Mouse (Mus musculus): ENCODE measurements around the gene Tmco1. TPM values are rescaled to one million over a fixed set of nuclear protein-coding genes. Genes with fewer than 3 reads are reported as not detected.

Tmco1 gene
- polyA plus RNA-seq, 1 experiment from 2014 or later: 69.8 TPM

DNA sequence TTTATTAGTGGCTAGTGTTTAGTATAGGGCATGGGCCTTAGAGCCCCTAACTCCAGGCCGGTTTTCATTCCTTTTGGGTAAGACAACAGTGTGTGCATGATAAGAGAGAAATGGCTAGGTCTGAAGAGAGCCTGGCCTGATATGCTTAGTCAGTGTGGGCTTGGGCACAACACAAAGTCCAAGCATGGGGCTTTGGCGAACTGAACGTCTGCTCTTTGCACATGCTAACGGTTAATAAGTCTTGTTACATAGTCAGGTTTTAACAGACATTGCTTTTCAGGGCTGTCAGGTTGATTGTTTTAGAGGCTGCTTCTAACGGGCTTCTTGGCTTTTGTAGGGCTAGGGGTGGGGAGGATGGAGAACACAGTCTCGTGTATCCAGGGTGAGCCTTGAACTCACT is 58.4 kb downstream of the Tmco1 start:
- 93% methylated on average over 6 of the region's 6 CpGs for WGBS
- Histone ChIP-seq H3K27me3 (no peaks in the 10 kb centered on the region), H3K4me1 (replicated peaks) (no peaks in the 10 kb centered on the region), H3K9ac (no peak overlapping the region), H3K36me3 (peaks cover 9% of the 10 kb centered on the region), H3K4me2 (no peak overlapping the region), H3K9me3 (no peaks in the 10 kb centered on the region), H3K27ac (replicated peaks) (no peak overlapping the region), H3K4me3 (no peak overlapping the region)
- no peak for ATAC-seq (ENCODE audit: low FRiP score, low read depth)

GRCm38 (mm10) chr1:167368018-167368417 is 59.8 kb downstream of the Tmco1 start:
- no peak overlapping the region for H3K4me3 ChIP-seq
- no peak overlapping the region for H3K27ac ChIP-seq (replicated peaks)
- H3K9me3 ChIP-seq: no peaks in the 10 kb centered on the region
- no peaks in the 10 kb centered on the region for H3K27me3 ChIP-seq
- no peaks in the 10 kb centered on the region for H3K4me1 ChIP-seq (replicated peaks)
- no peak for ATAC-seq (ENCODE audit: low FRiP score, low read depth)
- no peak overlapping the region for H3K4me2 ChIP-seq
- H3K9ac ChIP-seq: no peak overlapping the region
- 96% methylated on average over 4 of the region's 4 CpGs for WGBS
- H3K36me3 ChIP-seq: peaks cover 14% of the 10 kb centered on the region

GRCm38 (mm10) chr1:167368513-167368912 is 60.3 kb downstream of the Tmco1 start:
- no peaks in the 10 kb centered on the region for H3K27me3 ChIP-seq
- H3K4me3 ChIP-seq: no peak overlapping the region
- no peak for ATAC-seq (ENCODE audit: low FRiP score, low read depth)
- H3K36me3 ChIP-seq: peaks cover 14% of the 10 kb centered on the region
- H3K9me3 ChIP-seq: no peaks in the 10 kb centered on the region
- H3K9ac ChIP-seq: no peak overlapping the region
- 87% methylated on average over 7 of the region's 7 CpGs for WGBS
- no peak overlapping the region for H3K27ac ChIP-seq (replicated peaks)
- H3K4me2 ChIP-seq: no peak overlapping the region
- no peaks in the 10 kb centered on the region for H3K4me1 ChIP-seq (replicated peaks)

- Histone ChIP-seq H3K4me2 (no peak overlapping the region), H3K4me1 (replicated peaks) (no peaks in the 10 kb centered on the region), H3K27ac (replicated peaks) (no peak overlapping the region), H3K4me3 (no peak overlapping the region), H3K36me3 (peaks cover 14% of the 10 kb centered on the region), H3K9me3 (no peaks in the 10 kb centered on the region), H3K9ac (no peak overlapping the region), H3K27me3 (no peaks in the 10 kb centered on the region)
- WGBS: 15% methylated on average over 7 of the region's 7 CpGs
- ATAC-seq (ENCODE audit: low FRiP score, low read depth): 0 out of 2 replicates have a peak, but pooled peaks have one; percentile 39
Observed at GRCm38 (mm10) chr1:167369905-167370304, 61.7 kb downstream of the Tmco1 start.

DNA sequence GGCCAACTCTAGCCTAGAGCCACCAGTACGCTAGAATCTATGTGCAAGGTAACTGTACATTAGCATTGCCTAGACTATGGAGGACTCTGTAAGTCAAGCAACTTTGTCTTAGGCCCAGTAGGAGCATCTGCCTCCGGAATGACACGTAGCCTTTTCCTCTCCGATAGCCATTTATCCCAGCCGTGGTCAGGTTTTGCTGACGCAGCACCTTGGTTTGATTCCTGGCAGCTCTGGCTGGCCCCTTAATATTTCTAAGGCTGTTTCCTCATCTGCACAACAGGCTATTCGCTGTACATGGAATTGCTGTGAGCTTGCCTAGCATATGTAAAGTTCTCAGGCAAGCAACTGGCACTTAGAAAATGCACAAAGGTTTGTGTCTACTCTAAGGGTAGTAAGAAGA is 64.6 kb downstream of the Tmco1 start:
- WGBS: 93% methylated on average over 7 of the region's 7 CpGs
- H3K4me2 ChIP-seq: no peak overlapping the region
- ATAC-seq (ENCODE audit: low FRiP score, low read depth): no peak

DNA sequence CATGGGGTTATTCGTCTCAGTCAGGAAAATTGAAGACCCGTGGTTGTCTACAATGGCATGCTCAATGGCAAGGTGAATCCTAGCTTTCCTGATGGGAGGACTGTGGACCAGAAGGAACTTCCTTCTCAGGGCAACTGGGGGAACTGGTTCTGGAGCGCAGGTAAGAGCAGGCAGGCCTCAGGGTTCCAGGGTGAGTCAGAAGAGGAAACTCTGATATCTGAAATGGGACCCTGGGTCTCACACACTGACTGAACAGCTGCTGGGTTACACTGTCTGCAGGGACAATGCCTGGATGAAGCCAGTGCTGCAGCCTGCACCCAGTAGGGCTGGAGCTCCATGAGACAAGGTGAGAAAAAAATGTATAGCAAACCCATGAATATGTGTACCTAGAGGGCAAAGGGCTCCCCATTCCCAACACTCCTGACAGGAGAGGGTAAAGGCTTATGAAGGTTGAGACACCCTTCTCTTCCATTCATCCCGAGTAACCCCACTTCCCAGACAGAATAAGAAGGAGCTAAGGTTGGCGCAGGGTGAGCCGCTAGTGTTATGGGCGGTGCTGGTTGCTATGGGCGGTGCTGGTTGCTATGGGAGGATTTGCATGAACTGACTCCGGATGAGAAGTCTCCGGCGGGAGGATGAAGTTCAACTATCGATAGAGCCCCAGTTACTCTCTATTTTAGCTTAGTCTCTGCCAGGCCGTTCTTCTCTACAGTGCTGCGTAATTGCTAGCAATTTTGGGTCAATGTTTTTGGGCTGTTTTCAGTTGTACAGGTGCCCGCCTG is 66.0 kb downstream of the Tmco1 start:
- Histone ChIP-seq H3K27me3 (no peaks in the 10 kb centered on the region), H3K36me3 (peaks cover 20% of the 10 kb centered on the region), H3K27ac (replicated peaks) (no peak overlapping the region), H3K9me3 (no peaks in the 10 kb centered on the region), H3K4me2 (no peak overlapping the region), H3K4me3 (no peak overlapping the region), H3K9ac (no peak overlapping the region), H3K4me1 (replicated peaks) (no peaks in the 10 kb centered on the region)
- WGBS: 22% methylated on average over 15 of the region's 15 CpGs
- peak; percentile 46; the same call in 1 of the 2 replicates for ATAC-seq (ENCODE audit: low FRiP score, low read depth)

More for the DNA sequence above, 64.6 kb downstream of the Tmco1 start:
- no peaks in the 10 kb centered on the region for H3K9me3 ChIP-seq
- H3K4me3 ChIP-seq: no peak overlapping the region
- H3K27ac ChIP-seq (replicated peaks): no peak overlapping the region
- peaks cover 20% of the 10 kb centered on the region for H3K36me3 ChIP-seq
- no peak overlapping the region for H3K9ac ChIP-seq
- H3K4me1 ChIP-seq (replicated peaks): no peaks in the 10 kb centered on the region
- H3K27me3 ChIP-seq: no peaks in the 10 kb centered on the region

GRCm38 (mm10) chr1:167374942-167375341 is 66.8 kb downstream of the Tmco1 start:
- H3K9me3 ChIP-seq: no peaks in the 10 kb centered on the region
- ATAC-seq (ENCODE audit: low FRiP score, low read depth): no peak
- H3K27ac ChIP-seq (replicated peaks): no peak overlapping the region
- peaks cover 20% of the 10 kb centered on the region for H3K36me3 ChIP-seq
- no peaks in the 10 kb centered on the region for H3K27me3 ChIP-seq
- 62% methylated on average over 2 of the region's 2 CpGs for WGBS
- H3K4me3 ChIP-seq: no peak overlapping the region
- H3K4me1 ChIP-seq (replicated peaks): no peaks in the 10 kb centered on the region
- no peak overlapping the region for H3K9ac ChIP-seq
- H3K4me2 ChIP-seq: no peak overlapping the region

DNA sequence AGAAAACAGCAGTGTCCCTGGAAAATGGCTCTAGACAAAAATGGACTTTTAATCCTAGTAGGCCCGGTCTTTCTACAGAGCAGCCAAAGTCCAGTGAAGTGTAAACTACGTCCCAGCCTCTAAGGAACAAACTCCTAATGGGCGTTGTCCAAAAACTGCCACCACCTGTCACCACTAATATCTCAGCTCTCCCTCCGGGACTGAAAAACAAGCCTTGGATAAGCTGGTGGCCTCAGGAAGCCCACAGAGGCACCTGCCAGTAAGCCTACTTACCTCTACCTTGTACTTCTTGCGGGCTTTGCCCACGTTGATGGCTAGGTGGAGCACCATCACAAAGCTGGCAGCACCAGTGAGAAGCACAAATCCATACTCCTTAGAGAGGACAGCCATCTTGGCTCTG is 69.8 kb downstream of the Tmco1 start:
- Histone ChIP-seq H3K4me1 (replicated peaks) (no peaks in the 10 kb centered on the region), H3K9me3 (no peaks in the 10 kb centered on the region), H3K27me3 (no peaks in the 10 kb centered on the region), H3K4me2 (no peak overlapping the region), H3K9ac (no peak overlapping the region), H3K36me3 (peaks cover 13% of the 10 kb centered on the region), H3K4me3 (no peak overlapping the region), H3K27ac (replicated peaks) (no peak overlapping the region)
- no peak for ATAC-seq (ENCODE audit: low FRiP score, low read depth)
- 81% methylated on average over 6 of the region's 6 CpGs for WGBS

DNA sequence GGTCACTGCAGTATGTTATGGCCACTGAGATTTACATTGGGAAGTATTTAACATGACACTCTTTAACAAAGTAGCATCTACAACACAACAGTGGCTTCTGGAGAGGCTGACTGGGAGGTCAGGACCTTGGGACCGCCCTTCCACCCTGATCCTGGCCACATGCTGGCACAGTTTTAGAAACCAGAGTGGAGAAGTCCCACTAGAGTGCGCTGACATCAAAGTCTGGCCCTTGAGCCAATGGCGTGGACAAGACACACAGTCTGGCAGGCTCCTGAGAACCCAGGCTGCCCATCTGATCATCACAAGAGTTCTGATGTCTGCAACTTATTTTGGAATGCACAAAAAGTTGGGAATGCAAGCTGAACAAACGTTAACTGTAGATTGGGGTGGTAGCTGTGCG is 71.6 kb downstream of the Tmco1 start:
- H3K36me3 ChIP-seq: peaks cover 13% of the 10 kb centered on the region
- H3K4me3 ChIP-seq: no peak overlapping the region
- 72% methylated on average over 5 of the region's 5 CpGs for WGBS
- no peak overlapping the region for H3K27ac ChIP-seq (replicated peaks)
- no peak for ATAC-seq (ENCODE audit: low FRiP score, low read depth)
- no peaks in the 10 kb centered on the region for H3K4me1 ChIP-seq (replicated peaks)
- H3K27me3 ChIP-seq: no peaks in the 10 kb centered on the region
- no peak overlapping the region for H3K9ac ChIP-seq
- H3K9me3 ChIP-seq: no peaks in the 10 kb centered on the region
- no peak overlapping the region for H3K4me2 ChIP-seq

DNA sequence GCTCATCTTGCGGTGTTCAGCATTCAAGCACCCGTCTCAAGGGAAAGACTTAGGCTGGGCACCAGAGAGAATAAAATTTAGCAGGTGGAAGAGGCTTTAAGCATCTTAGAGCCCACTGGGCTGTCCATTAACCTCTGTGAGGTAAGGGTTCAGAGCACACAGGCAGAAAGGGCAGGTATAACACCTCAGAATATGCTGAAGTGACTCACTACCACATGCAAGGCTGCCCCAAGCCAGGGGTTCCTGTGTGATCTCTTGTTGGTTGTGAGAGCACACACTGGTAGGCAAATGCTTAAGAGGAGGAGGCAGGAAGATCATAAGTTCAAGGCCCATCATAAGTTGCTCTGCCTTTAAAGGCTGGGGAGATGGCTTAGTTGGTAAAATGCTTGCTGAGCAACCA is 72.0 kb downstream of the Tmco1 start:
- Histone ChIP-seq H3K9me3 (no peaks in the 10 kb centered on the region), H3K4me3 (no peak overlapping the region), H3K4me2 (no peak overlapping the region), H3K27ac (replicated peaks) (no peak overlapping the region), H3K4me1 (replicated peaks) (no peaks in the 10 kb centered on the region), H3K27me3 (no peaks in the 10 kb centered on the region), H3K36me3 (peaks cover 13% of the 10 kb centered on the region), H3K9ac (no peak overlapping the region)
- WGBS: 88% methylated on average over 2 of the region's 2 CpGs
- ATAC-seq (ENCODE audit: low FRiP score, low read depth): no peak

- H3K9me3 ChIP-seq: no peaks in the 10 kb centered on the region
- no peak overlapping the region for H3K27ac ChIP-seq (replicated peaks)
- H3K4me2 ChIP-seq: no peak overlapping the region
- no peak overlapping the region for H3K9ac ChIP-seq
- no peaks in the 10 kb centered on the region for H3K4me1 ChIP-seq (replicated peaks)
- no peak overlapping the region for H3K4me3 ChIP-seq
- ATAC-seq (ENCODE audit: low FRiP score, low read depth): no peak
- no peaks in the 10 kb centered on the region for H3K27me3 ChIP-seq
- peaks cover 10% of the 10 kb centered on the region for H3K36me3 ChIP-seq
- WGBS: 88% methylated on average over 8 of the region's 8 CpGs
Observed at GRCm38 (mm10) chr1:167381050-167382015, 73.2 kb downstream of the Tmco1 start.

DNA sequence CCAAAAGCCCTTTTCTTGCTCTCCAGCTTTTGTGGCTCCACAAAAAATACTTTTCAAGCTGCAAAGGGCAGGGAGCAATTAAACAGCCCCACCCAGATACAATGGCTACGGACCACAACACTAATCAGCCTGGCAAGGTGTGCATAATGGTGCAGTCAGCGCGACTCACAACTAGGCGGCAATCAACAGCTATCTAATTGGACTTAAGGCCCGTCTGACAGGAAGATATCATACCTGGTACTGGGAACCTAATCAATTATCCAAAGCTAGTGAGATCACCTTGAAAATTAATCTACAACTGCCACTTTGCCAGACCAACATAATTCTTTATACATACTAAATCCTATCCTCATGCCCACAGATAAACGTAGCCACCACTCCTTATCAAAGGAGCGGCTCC is 74.1 kb downstream of the Tmco1 start:
- Histone ChIP-seq H3K9ac (no peak overlapping the region), H3K4me2 (no peak overlapping the region), H3K36me3 (peaks cover 1% of the 10 kb centered on the region; the same call in 1 of the 2 replicates), H3K27ac (replicated peaks) (no peak overlapping the region), H3K27me3 (no peaks in the 10 kb centered on the region), H3K4me3 (no peak overlapping the region), H3K4me1 (replicated peaks) (no peaks in the 10 kb centered on the region), H3K9me3 (no peaks in the 10 kb centered on the region)
- 83% methylated on average over 7 of the region's 7 CpGs for WGBS
- no peak for ATAC-seq (ENCODE audit: low FRiP score, low read depth)

Measured in hindbrain, embryonic 15.5 days (tissue).